Mouse (Mus musculus): ENCODE results near the gene Pdap1. TPM values are rescaled to one million over a fixed set of nuclear protein-coding genes. Genes with fewer than 3 reads are reported as not detected.
A peak's percentile ranks its signal among the peaks of the same experiment; 100 is the strongest.
"Not testable (repeated sequence)": the region's sequence is repeated elsewhere in the genome, so short reads cannot be mapped to it uniquely, and the experiment has no call there.

Gene Pdap1
- polyA plus RNA-seq, 1 experiment from 2014 or later, result 151 TPM

DNA sequence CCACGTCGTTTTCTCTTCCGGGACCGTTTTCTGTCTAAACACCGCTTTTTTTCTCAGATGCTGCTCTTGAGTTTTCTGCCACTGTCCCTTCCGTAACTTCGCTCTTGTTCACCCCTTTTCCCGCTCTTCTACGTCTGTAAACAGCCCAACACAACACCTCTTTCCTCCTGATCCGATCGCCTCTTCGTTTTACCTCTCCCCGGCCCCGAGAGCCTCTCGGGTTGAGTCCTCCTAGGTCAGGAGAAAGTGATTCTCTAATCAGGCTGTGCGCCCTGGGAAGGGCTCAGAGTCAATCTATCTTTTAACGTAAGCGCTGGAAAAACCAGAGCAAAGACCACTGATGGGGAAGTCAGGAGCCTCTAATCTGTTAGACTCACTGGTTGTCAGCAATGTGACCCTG lies 573 bp upstream of the Pdap1 start:
- Histone ChIP-seq H3K27me3 (replicated peaks; ENCODE audit: low read depth, poor library complexity, severe bottlenecking) (no peaks in the 10 kb centered on the region), H3K27ac (replicated peaks) (peak overlapping the region; percentile 98), H3K4me3 (peak overlapping the region; percentile 93), H3K4me1 (peaks cover 26% of the 10 kb centered on the region), H3K9me3 (no peaks in the 10 kb centered on the region), H3K36me3 (replicated peaks) (peaks cover 68% of the 10 kb centered on the region)
- no peak for DNase-seq (ENCODE audit: low spot score)
- under 1% methylated on average over 18 of the region's 18 CpGs for WGBS

DNA sequence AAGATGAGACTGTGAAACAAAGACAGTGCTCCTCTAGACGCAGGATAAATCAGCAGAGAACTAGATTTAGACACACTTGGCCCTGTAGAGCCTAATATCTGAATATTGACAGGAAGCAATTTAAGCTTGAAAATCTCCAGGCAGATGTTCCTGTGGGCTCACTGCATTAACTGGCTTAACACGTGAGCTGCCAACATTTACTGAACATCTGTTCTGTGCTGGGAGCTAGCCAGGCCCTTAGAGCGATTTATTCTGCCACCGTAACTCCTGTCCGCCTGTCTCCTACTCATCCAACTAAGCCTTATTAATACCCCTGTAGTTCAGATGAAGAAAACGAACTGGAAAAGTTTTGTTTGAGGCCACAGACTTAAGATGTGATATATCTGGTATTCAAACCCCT lies 1.2 kb downstream of the Pdap1 start:
- Histone ChIP-seq H3K4me3 (peak overlapping the region; percentile 93), H3K27me3 (replicated peaks; ENCODE audit: low read depth, poor library complexity, severe bottlenecking) (no peaks in the 10 kb centered on the region), H3K27ac (replicated peaks) (peak overlapping the region; percentile 98), H3K36me3 (replicated peaks) (peaks cover 68% of the 10 kb centered on the region), H3K9me3 (no peaks in the 10 kb centered on the region), H3K4me1 (peaks cover 26% of the 10 kb centered on the region)
- WGBS, result 25% methylated on average over 6 of the region's 6 CpGs
- no peak for DNase-seq (ENCODE audit: low spot score)

DNA sequence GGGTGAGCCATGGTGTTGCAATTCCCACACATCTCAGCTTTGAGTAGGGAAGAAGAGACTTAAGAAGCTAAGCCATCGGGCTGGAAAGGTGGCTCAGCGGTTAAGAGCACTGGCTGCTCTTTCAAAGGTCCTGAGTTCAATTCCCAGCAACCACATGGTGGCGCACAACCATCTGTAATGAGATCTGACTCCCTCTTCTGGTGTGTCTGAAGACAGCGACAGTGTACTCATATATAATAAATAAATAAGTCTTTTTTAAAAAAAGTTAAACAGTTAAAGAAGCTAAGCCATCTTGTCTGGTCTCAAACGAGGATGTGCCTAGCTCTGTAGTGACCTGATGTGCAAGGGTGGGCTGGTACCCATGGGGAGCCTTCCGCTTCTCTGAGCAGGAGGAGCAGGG lies 6.8 kb downstream of the Pdap1 start:
- H3K27me3 ChIP-seq (replicated peaks; ENCODE audit: low read depth, poor library complexity, severe bottlenecking); DNase-seq (ENCODE audit: low spot score); H3K27ac ChIP-seq (replicated peaks); H3K4me1 ChIP-seq; H3K9me3 ChIP-seq; H3K4me3 ChIP-seq: not testable (repeated sequence)
- H3K36me3 ChIP-seq (replicated peaks), result peaks cover 97% of the 10 kb centered on the region
- 92% methylated on average over 6 of the region's 6 CpGs for WGBS

DNA sequence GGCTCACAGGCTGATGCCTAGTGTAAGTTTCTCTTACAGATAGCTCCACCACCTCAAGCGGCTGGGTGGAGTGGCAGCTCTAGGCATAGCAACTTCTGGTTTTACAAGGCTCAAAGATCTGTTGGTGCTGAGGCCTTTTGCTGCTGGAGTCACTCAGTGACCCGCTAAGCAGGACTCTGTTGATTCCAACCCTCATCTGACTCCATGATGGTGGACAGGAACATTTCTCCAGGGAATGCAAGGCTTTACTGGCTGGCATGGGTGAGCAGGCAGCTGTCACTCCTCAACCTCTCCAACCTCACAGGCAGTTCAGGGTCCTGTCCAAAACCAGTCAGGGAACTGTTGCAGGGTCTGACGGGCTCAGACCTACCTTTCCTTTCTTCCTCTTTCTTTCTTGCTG lies 9.0 kb downstream of the Pdap1 start:
- Histone ChIP-seq H3K27ac (replicated peaks) (no peak overlapping the region), H3K4me3 (no peak overlapping the region), H3K36me3 (replicated peaks) (peaks cover 100% of the 10 kb centered on the region), H3K4me1 (no peaks in the 10 kb centered on the region), H3K27me3 (replicated peaks; ENCODE audit: low read depth, poor library complexity, severe bottlenecking) (no peaks in the 10 kb centered on the region), H3K9me3 (no peaks in the 10 kb centered on the region)
- DNase-seq (ENCODE audit: low spot score), result no peak
- 96% methylated on average over 3 of the region's 3 CpGs for WGBS

DNA sequence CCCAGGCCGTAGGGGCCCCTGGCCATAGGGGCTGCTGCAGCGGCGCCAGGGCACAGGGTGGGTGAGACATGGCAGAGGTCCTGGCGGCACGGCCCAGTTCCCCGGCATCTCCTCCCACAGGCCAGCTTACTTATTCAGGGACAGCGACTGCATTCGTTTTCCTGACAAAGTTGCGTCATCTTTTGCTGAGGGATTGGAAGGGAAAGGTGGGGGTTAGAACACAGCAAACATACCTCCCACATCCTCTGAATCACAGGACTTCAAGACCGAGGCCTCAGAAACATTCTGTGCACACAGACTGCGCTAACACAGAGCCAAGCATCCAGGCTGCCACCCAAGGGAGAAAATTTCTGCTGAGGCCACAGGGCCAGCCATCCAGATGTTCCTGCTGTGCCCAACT lies 9.8 kb downstream of the Pdap1 start:
- 90% methylated on average over 11 of the region's 11 CpGs for WGBS
- Histone ChIP-seq H3K27me3 (replicated peaks; ENCODE audit: low read depth, poor library complexity, severe bottlenecking) (no peaks in the 10 kb centered on the region), H3K4me3 (no peak overlapping the region), H3K9me3 (no peaks in the 10 kb centered on the region), H3K36me3 (replicated peaks) (peaks cover 100% of the 10 kb centered on the region), H3K4me1 (no peaks in the 10 kb centered on the region), H3K27ac (replicated peaks) (no peak overlapping the region)
- DNase-seq (ENCODE audit: low spot score), result no peak

DNA sequence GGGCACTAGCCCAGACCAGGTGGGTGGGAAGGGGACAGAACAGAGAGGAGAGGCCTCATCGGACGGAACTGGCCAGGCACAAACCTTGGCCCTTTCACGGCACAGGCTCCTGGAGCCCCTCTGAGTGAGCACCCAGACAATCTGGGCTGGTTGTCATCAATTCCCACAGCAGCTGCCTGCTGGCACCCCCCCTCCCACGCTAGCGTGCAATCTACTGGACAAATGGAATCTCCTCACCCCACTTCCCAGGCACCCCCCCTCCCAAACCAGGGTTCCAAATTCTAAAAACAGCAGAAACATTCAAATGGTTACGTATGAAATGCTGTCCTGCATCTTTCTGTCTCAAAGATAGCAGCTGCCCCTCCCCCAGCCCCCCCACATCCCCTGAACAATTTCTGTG lies 10.3 kb downstream of the Pdap1 start:
- H3K27me3 ChIP-seq (replicated peaks; ENCODE audit: low read depth, poor library complexity, severe bottlenecking); H3K9me3 ChIP-seq; H3K4me3 ChIP-seq; DNase-seq (ENCODE audit: low spot score); H3K4me1 ChIP-seq; H3K27ac ChIP-seq (replicated peaks): not testable (repeated sequence)
- 97% methylated on average over 6 of the region's 6 CpGs for WGBS
- peaks cover 100% of the 10 kb centered on the region for H3K36me3 ChIP-seq (replicated peaks)

DNA sequence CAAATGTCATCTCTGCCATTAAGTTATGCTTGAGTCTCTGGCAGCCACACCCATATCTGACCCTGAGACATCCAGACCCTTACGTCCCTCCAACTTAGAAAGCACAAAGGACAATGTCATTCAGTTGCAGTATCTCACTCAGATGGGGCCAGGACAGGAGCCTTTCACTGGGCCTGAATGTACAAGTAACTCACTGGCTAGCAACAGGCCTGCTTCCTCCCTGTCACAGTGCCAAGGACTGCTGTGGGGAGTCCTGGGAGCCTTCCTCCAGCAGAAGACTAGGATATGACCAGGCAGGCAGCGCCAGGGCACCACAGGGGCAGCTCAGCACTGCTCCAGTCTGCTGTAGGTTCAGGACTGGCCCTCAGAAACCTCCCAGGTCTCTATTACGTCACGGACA lies 10.9 kb downstream of the Pdap1 start:
- Histone ChIP-seq H3K4me3 (no peak overlapping the region), H3K4me1 (no peaks in the 10 kb centered on the region), H3K27me3 (replicated peaks; ENCODE audit: low read depth, poor library complexity, severe bottlenecking) (no peaks in the 10 kb centered on the region), H3K9me3 (no peaks in the 10 kb centered on the region), H3K27ac (replicated peaks) (no peak overlapping the region), H3K36me3 (replicated peaks) (peaks cover 100% of the 10 kb centered on the region)
- DNase-seq (ENCODE audit: low spot score), result no peak
- 95% methylated on average over 4 of the region's 4 CpGs for WGBS

DNA sequence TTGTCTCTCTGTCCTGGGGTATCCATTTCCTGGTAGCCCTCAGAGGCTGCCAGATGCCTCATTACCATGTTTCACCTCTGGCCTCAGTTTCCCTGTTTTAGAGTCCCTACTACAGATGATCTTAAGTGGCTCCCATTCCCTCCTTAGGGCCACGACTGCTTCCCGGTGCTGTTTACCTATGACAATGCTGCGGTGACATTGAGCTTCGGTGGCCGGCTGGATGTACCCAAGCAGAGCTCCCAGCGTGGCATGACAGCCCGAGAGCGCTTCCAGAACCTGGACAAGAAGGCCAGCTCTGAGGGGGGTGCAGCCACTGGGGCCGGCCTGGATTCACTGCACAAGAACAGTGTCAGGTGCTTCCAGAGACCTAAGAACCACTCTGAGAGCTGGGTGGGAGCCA lies 13.5 kb downstream of the Pdap1 start:
- Histone ChIP-seq H3K4me1 (no peaks in the 10 kb centered on the region), H3K9me3 (no peaks in the 10 kb centered on the region), H3K27ac (replicated peaks) (no peak overlapping the region), H3K27me3 (replicated peaks; ENCODE audit: low read depth, poor library complexity, severe bottlenecking) (no peaks in the 10 kb centered on the region), H3K4me3 (no peak overlapping the region), H3K36me3 (replicated peaks) (peaks cover 99% of the 10 kb centered on the region)
- DNase-seq (ENCODE audit: low spot score), result no peak
- WGBS, result 95% methylated on average over 9 of the region's 9 CpGs

DNA sequence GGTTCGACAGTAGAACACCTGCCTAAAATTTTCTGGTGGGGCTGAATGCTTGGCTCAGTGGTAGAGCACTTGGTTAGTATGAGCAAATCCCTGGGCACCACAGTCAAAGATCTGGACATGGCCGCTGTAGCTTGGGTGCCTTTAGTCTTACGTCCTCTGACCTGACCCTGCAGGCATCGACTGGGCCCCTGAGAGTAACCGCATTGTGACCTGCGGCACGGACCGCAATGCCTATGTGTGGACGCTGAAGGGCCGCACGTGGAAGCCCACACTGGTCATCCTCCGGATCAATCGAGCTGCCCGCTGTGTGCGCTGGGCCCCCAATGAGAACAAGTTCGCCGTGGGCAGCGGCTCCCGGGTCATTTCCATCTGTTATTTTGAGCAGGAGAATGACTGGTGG lies 16.6 kb downstream of the Pdap1 start:
- peaks cover 71% of the 10 kb centered on the region for H3K36me3 ChIP-seq (replicated peaks)
- 0 out of 2 replicates have a peak, but pooled peaks cover 4% of the 10 kb centered on the region for H3K9me3 ChIP-seq
- no peak overlapping the region for H3K27ac ChIP-seq (replicated peaks)
- no peak for DNase-seq (ENCODE audit: low spot score)
- no peak overlapping the region for H3K4me3 ChIP-seq
- no peaks in the 10 kb centered on the region for H3K27me3 ChIP-seq (replicated peaks; ENCODE audit: low read depth, poor library complexity, severe bottlenecking)
- H3K4me1 ChIP-seq, result peaks cover 10% of the 10 kb centered on the region
- 95% methylated on average over 19 of the region's 19 CpGs for WGBS

DNA sequence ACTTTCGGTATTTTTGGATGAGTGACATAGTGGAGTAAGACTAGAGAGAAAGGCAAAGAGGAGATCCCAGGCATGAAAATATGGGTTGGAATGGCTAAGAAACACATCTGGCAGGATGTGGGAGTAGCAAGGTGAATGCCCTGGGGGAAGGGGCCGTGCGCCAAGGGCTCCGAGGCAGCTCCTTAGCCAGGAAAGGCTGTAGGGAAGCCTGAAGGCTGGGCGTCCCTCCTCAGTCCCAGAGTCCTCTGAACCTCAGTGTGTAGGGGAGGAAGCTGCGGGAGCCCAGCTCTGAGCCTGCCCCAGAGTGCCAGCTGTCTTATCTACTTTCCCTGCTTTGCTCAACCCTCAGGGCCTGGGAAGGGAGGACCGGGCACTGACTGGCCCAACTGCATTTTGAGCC lies 19.1 kb downstream of the Pdap1 start:
- H3K36me3 ChIP-seq (replicated peaks), result peaks cover 47% of the 10 kb centered on the region
- H3K9me3 ChIP-seq, result 0 out of 2 replicates have a peak, but pooled peaks cover 4% of the 10 kb centered on the region
- 0 out of 2 replicates have a peak overlapping the region, but pooled peaks have one; percentile 4 for H3K27ac ChIP-seq (replicated peaks)
- H3K4me3 ChIP-seq, result no peak overlapping the region
- H3K4me1 ChIP-seq, result peaks cover 10% of the 10 kb centered on the region
- peaks cover 2% of the 10 kb centered on the region for H3K27me3 ChIP-seq (replicated peaks; ENCODE audit: low read depth, poor library complexity, severe bottlenecking)
- DNase-seq (ENCODE audit: low spot score), result no peak
- WGBS, result 63% methylated on average over 7 of the region's 7 CpGs

DNA sequence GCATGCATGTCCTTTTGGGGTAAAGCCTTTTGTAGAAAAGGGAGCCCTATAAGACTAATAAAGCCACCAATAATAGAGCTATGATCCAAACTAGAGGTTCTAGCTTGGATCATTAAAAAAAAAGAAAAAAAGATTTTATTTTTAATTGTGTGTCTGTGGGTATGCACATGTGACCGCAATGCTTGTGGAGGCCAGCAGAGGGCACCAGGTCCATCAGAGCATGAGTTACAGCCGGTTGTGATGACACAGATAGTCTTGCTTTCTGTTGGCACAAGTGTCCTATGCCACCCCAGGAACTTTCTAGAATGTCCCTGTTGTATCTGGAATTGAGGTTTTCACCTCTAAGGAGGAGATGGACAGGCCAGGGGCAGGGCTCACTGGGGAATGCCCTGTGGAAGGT lies 20.7 kb downstream of the Pdap1 start:
- Histone ChIP-seq H3K4me3 (no peak overlapping the region), H3K4me1 (peaks cover 15% of the 10 kb centered on the region), H3K27me3 (replicated peaks; ENCODE audit: low read depth, poor library complexity, severe bottlenecking) (peaks cover 18% of the 10 kb centered on the region), H3K36me3 (replicated peaks) (peaks cover 31% of the 10 kb centered on the region), H3K9me3 (0 out of 2 replicates have a peak, but pooled peaks cover 4% of the 10 kb centered on the region), H3K27ac (replicated peaks) (no peak overlapping the region)
- DNase-seq (ENCODE audit: low spot score), result no peak
- 85% methylated on average over 2 of the region's 2 CpGs for WGBS

DNA sequence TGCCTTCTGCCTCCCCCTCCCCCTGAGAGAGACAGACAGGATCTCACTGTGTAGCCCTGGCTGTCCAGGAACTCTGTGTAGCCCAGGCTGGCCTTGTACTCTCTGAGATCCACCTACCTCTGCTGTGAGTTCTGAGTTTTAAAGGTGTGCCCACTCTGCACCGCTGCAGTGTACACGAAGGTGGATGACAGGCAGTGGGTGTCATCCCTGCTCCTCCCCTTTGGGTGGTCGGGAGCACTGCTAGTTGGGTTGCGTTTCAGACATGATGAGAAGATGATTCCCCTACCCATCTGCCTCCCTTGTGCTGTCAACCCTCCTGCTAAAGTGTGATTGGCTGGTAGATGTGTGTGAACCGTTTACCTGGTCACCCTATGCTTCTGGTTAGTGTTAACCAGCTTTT lies 21.6 kb downstream of the Pdap1 start:
- 88% methylated on average over 5 of the region's 5 CpGs for WGBS
- H3K4me1 ChIP-seq, result peaks cover 24% of the 10 kb centered on the region
- H3K27ac ChIP-seq (replicated peaks), result no peak overlapping the region
- H3K27me3 ChIP-seq (replicated peaks; ENCODE audit: low read depth, poor library complexity, severe bottlenecking), result peaks cover 27% of the 10 kb centered on the region
- peaks cover 22% of the 10 kb centered on the region for H3K36me3 ChIP-seq (replicated peaks)
- DNase-seq (ENCODE audit: low spot score), result no peak
- H3K9me3 ChIP-seq, result 0 out of 2 replicates have a peak, but pooled peaks cover 4% of the 10 kb centered on the region
- H3K4me3 ChIP-seq, result no peak overlapping the region

DNA sequence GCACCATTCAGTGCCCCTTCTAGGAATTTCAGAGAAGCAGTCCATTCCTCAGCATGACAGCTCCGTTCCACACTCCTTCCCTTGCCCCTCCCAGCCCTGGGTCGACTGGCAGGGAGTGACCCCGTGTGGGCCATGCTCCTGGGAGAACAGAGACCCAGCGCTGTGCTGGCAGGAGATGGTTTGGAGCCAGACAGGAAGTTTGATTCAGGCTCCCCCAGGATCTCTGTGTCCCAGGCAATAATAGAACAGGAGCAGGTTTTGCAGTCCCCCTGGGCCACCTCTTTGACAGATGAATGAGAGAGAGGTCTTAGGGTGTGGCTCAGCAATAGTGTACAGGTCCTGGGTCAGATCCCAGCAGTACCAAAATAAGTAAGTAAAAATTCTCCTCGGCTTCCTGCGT lies 22.0 kb downstream of the Pdap1 start:
- no peak for DNase-seq (ENCODE audit: low spot score)
- peaks cover 24% of the 10 kb centered on the region for H3K4me1 ChIP-seq
- H3K4me3 ChIP-seq, result no peak overlapping the region
- H3K27me3 ChIP-seq (replicated peaks; ENCODE audit: low read depth, poor library complexity, severe bottlenecking), result peaks cover 30% of the 10 kb centered on the region
- H3K36me3 ChIP-seq (replicated peaks), result peaks cover 17% of the 10 kb centered on the region
- 0 out of 2 replicates have a peak, but pooled peaks cover 4% of the 10 kb centered on the region for H3K9me3 ChIP-seq
- 63% methylated on average over 6 of the region's 6 CpGs for WGBS
- no peak overlapping the region for H3K27ac ChIP-seq (replicated peaks)

DNA sequence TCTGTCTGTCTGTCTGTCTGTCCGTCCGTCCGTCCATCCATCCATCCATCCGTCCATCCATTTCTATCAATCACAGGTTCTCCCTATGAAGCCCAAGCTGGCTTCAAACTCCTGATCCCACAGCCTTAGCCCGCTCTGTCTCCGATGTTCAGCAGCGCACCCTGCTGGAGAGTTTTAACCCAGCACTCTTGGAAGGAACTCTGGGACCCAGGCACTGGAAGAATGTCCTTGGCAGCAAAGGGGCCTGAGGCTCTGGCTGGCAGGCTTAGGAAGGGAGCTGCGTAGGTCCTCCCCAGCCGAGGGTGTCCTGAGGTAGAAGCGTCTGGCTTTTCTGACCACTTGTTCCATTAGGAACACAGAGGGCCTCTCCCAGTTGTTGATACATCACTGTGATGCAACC lies 23.1 kb downstream of the Pdap1 start:
- Histone ChIP-seq H3K36me3 (replicated peaks) (peaks cover 7% of the 10 kb centered on the region; the same call in 1 of the 2 replicates), H3K27ac (replicated peaks) (no peak overlapping the region), H3K4me3 (peak overlapping the region; percentile 2; the same call in 1 of the 2 replicates), H3K27me3 (replicated peaks; ENCODE audit: low read depth, poor library complexity, severe bottlenecking) (peaks cover 35% of the 10 kb centered on the region), H3K9me3 (0 out of 2 replicates have a peak, but pooled peaks cover 4% of the 10 kb centered on the region), H3K4me1 (peaks cover 24% of the 10 kb centered on the region)
- peak; percentile 65 for DNase-seq (ENCODE audit: low spot score)
- WGBS, result 46% methylated on average over 10 of the region's 10 CpGs
